Mouse (Mus musculus): ENCODE measurements around the gene Chordc1.

DNA sequence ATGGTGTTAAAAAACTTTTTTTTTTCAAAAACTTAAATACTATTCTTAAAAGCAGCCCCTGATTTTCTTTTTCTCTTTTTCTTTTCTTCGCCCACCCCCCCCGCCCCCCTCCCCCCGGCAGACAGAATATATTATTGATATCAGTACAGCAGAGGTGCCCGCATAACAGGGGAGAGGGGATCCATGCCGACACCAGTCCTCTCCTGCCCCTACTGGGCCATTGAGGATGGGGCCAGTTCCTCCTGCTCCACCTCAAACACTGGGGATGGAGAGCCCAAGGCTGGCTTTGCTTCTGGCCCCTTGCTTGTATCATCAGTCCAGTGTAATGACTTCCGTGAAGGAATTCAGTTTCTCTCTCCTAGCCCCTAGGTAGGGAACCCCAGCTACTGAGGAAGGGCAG lies 6.4 kb downstream of the Chordc1 start:
- TF ChIP-seq EP300 (IDR thresholded peaks at IDR 0.05; ENCODE audit: low read depth) (no peak), CTCF (IDR thresholded peaks at IDR 0.05; ENCODE audit: low read depth) (no peak)

All from liver, postnatal 0 days (tissue).